Mouse (Mus musculus): ENCODE data around the gene Nos3. TPM values are rescaled to one million over a fixed set of nuclear protein-coding genes. Genes with fewer than 3 reads are reported as not detected.
A peak's percentile ranks its signal among the peaks of the same experiment; 100 is the strongest.

The Nos3 gene
- polyA plus RNA-seq, 1 experiment from 2014 or later, result 6.6 TPM

- Histone ChIP-seq H3K36me3 (ENCODE audit: control insufficient read depth, insufficient read depth, low read length) (peaks cover 29% of the 10 kb centered on the region), H3K27ac (ENCODE audit: low read depth) (no peak overlapping the region), H3K9ac (ENCODE audit: low read length) (0 out of 2 replicates have a peak overlapping the region, but pooled peaks have one; percentile 58), H3K9me3 (ENCODE audit: control insufficient read depth, low read length) (no peaks in the 10 kb centered on the region), H3K27me3 (replicated peaks; ENCODE audit: control insufficient read depth, insufficient read depth, low read length) (no peaks in the 10 kb centered on the region), H3K4me2 (ENCODE audit: low read length) (peak overlapping the region; percentile 88), H3K4me1 (replicated peaks; ENCODE audit: control insufficient read depth, insufficient read depth, low read length) (peaks cover 38% of the 10 kb centered on the region), H3K4me3 (ENCODE audit: low read depth, low read length) (peak overlapping the region; percentile 70)
- 13% methylated on average over 9 of the region's 9 CpGs for WGBS
- ATAC-seq (replicated peaks; ENCODE audit: low FRiP score, low TSS enrichment, low read depth), result no peak
- DNase-seq (ENCODE audit: low spot score), result no peak
These were observed 62.1 kb downstream of the Nos3 start for GRCm38 (mm10) chr5:24426556-24427284.

- H3K27me3 ChIP-seq (replicated peaks; ENCODE audit: control insufficient read depth, insufficient read depth, low read length), result no peaks in the 10 kb centered on the region
- 29% methylated on average over 12 of the region's 12 CpGs for WGBS
- DNase-seq (ENCODE audit: low spot score) (no peak), ATAC-seq (replicated peaks; ENCODE audit: low FRiP score, low TSS enrichment, low read depth) (no peak)
- H3K9me3 ChIP-seq (ENCODE audit: control insufficient read depth, low read length), result no peaks in the 10 kb centered on the region
- H3K4me3 ChIP-seq (ENCODE audit: low read depth, low read length), result peak overlapping the region; percentile 18
- peaks cover 32% of the 10 kb centered on the region for H3K36me3 ChIP-seq (ENCODE audit: control insufficient read depth, insufficient read depth, low read length)
- no peak overlapping the region for H3K9ac ChIP-seq (ENCODE audit: low read length)
- H3K4me1 ChIP-seq (replicated peaks; ENCODE audit: control insufficient read depth, insufficient read depth, low read length), result peaks cover 37% of the 10 kb centered on the region
- peak overlapping the region; percentile 88 for H3K4me2 ChIP-seq (ENCODE audit: low read length)
- no peak overlapping the region for H3K27ac ChIP-seq (ENCODE audit: low read depth)
These were observed 62.6 kb downstream of the Nos3 start for GRCm38 (mm10) chr5:24427285-24427633.

DNA sequence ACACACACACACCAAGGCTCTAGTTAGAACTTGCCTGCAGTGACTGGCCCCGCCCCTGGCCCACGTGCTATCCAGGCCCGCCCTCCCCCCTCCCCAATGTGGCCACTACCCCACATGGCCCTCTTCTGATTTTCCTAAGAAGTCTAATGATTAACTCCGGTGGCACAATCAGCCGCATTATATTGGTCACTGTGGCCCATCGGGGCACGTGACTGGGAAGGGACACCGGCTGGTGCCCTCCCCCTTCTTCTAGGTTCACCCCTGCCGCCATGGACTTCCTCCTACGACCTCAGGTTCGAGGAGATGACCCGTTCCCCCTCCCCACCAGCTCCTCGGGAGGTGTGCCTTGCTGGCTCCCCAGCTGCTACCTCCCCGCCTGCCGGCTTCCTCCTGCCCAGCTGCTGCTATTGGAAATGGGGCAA is 63.4 kb downstream of the Nos3 start:
- Histone ChIP-seq H3K27me3 (replicated peaks; ENCODE audit: control insufficient read depth, insufficient read depth, low read length) (no peaks in the 10 kb centered on the region), H3K4me1 (replicated peaks; ENCODE audit: control insufficient read depth, insufficient read depth, low read length) (peaks cover 29% of the 10 kb centered on the region), H3K9ac (ENCODE audit: low read length) (no peak overlapping the region), H3K36me3 (ENCODE audit: control insufficient read depth, insufficient read depth, low read length) (peaks cover 39% of the 10 kb centered on the region), H3K4me2 (ENCODE audit: low read length) (peak overlapping the region; percentile 88), H3K27ac (ENCODE audit: low read depth) (peak overlapping the region; percentile 44; the same call in 1 of the 2 replicates), H3K4me3 (ENCODE audit: low read depth, low read length) (peak overlapping the region; percentile 22), H3K9me3 (ENCODE audit: control insufficient read depth, low read length) (no peaks in the 10 kb centered on the region)
- DNase-seq (ENCODE audit: low spot score) (peak; percentile 72), ATAC-seq (replicated peaks; ENCODE audit: low FRiP score, low TSS enrichment, low read depth) (peak; percentile 45)
- WGBS, result 10% methylated on average over 15 of the region's 15 CpGs

GRCm38 (mm10) chr5:24428596-24428995 is 64.0 kb downstream of the Nos3 start:
- H3K4me1 ChIP-seq (replicated peaks; ENCODE audit: control insufficient read depth, insufficient read depth, low read length), result peaks cover 29% of the 10 kb centered on the region
- H3K4me3 ChIP-seq (ENCODE audit: low read depth, low read length), result peak overlapping the region; percentile 22
- H3K9me3 ChIP-seq (ENCODE audit: control insufficient read depth, low read length), result no peaks in the 10 kb centered on the region
- H3K9ac ChIP-seq (ENCODE audit: low read length), result no peak overlapping the region
- 15% methylated on average over 9 of the region's 9 CpGs for WGBS
- peak overlapping the region; percentile 44 for H3K27ac ChIP-seq (ENCODE audit: low read depth)
- no peaks in the 10 kb centered on the region for H3K27me3 ChIP-seq (replicated peaks; ENCODE audit: control insufficient read depth, insufficient read depth, low read length)
- DNase-seq (ENCODE audit: low spot score), result peak; percentile 64
- peaks cover 45% of the 10 kb centered on the region for H3K36me3 ChIP-seq (ENCODE audit: control insufficient read depth, insufficient read depth, low read length)
- ATAC-seq (replicated peaks; ENCODE audit: low FRiP score, low TSS enrichment, low read depth), result no peak
- H3K4me2 ChIP-seq (ENCODE audit: low read length), result peak overlapping the region; percentile 29

- Histone ChIP-seq H3K27me3 (replicated peaks; ENCODE audit: control insufficient read depth, insufficient read depth, low read length) (no peaks in the 10 kb centered on the region), H3K9ac (ENCODE audit: low read length) (no peak overlapping the region), H3K4me2 (ENCODE audit: low read length) (no peak overlapping the region), H3K4me3 (ENCODE audit: low read depth, low read length) (no peak overlapping the region), H3K27ac (ENCODE audit: low read depth) (no peak overlapping the region), H3K4me1 (replicated peaks; ENCODE audit: control insufficient read depth, insufficient read depth, low read length) (no peaks in the 10 kb centered on the region), H3K9me3 (ENCODE audit: control insufficient read depth, low read length) (no peaks in the 10 kb centered on the region), H3K36me3 (ENCODE audit: control insufficient read depth, insufficient read depth, low read length) (peaks cover 97% of the 10 kb centered on the region)
- 90% methylated on average over 8 of the region's 8 CpGs for WGBS
- ATAC-seq (replicated peaks; ENCODE audit: low FRiP score, low TSS enrichment, low read depth) (no peak), DNase-seq (ENCODE audit: low spot score) (no peak)
These were observed 69.4 kb downstream of the Nos3 start for GRCm38 (mm10) chr5:24433993-24434392.

Other genes with a start within 250 kb of the Nos3 start
- 16.3 and 17.5 TPM in 2 replicates for gene Nupl2, start 199.8 kb upstream of the Nos3 start, polyA plus RNA-seq (2014; fragmentation: Nextera tagmentation; extraction: Ambion mirVana)
- 9.0 and 11.2 TPM in 2 replicates for gene Kcnh2, start 13.2 kb upstream of the Nos3 start, polyA plus RNA-seq (2014; fragmentation: Nextera tagmentation; extraction: Ambion mirVana)
- gene Atg9b, start 27.3 kb downstream of the Nos3 start, polyA plus RNA-seq (2014; fragmentation: Nextera tagmentation; extraction: Ambion mirVana), result 0.66 and 1.0 TPM in 2 replicates
- gene Abcb8, start 28.9 kb downstream of the Nos3 start, polyA plus RNA-seq (2014; fragmentation: Nextera tagmentation; extraction: Ambion mirVana), result 56.4 and 64.0 TPM in 2 replicates
- not detected in 2 replicates for gene Asic3, start 48.6 kb downstream of the Nos3 start, polyA plus RNA-seq (2014; fragmentation: Nextera tagmentation; extraction: Ambion mirVana)
- 41.2 and 47.4 TPM in 2 replicates for gene Cdk5, start 58.7 kb downstream of the Nos3 start, polyA plus RNA-seq (2014; fragmentation: Nextera tagmentation; extraction: Ambion mirVana)
- gene Slc4a2, start 59.0 kb downstream of the Nos3 start, polyA plus RNA-seq (2014; fragmentation: Nextera tagmentation; extraction: Ambion mirVana), result 32.7 and 35.7 TPM in 2 replicates
- gene Fastk, start 80.5 kb downstream of the Nos3 start, polyA plus RNA-seq (2014; fragmentation: Nextera tagmentation; extraction: Ambion mirVana), result 105 and 107 TPM in 2 replicates
- 22.7 and 22.9 TPM in 2 replicates for gene Tmub1, start 83.0 kb downstream of the Nos3 start, polyA plus RNA-seq (2014; fragmentation: Nextera tagmentation; extraction: Ambion mirVana)
- 22.0 and 22.9 TPM in 2 replicates for gene Agap3, start 87.4 kb downstream of the Nos3 start, polyA plus RNA-seq (2014; fragmentation: Nextera tagmentation; extraction: Ambion mirVana)
- 0.07 TPM in 1 of 2 replicates, not detected in the other for gene Gbx1, start 162.4 kb downstream of the Nos3 start, polyA plus RNA-seq (2014; fragmentation: Nextera tagmentation; extraction: Ambion mirVana)
- 0.28 and 0.32 TPM in 2 replicates for gene Asb10, start 176.2 kb downstream of the Nos3 start, polyA plus RNA-seq (2014; fragmentation: Nextera tagmentation; extraction: Ambion mirVana)
- 0.15 TPM in 1 of 2 replicates, not detected in the other for gene 4931409K22Rik, start 192.0 kb downstream of the Nos3 start, polyA plus RNA-seq (2014; fragmentation: Nextera tagmentation; extraction: Ambion mirVana)
- 97.6 and 98.4 TPM in 2 replicates for gene Abcf2, start 212.7 kb downstream of the Nos3 start, polyA plus RNA-seq (2014; fragmentation: Nextera tagmentation; extraction: Ambion mirVana)
- 8.6 and 10.6 TPM in 2 replicates for gene Chpf2, start 221.9 kb downstream of the Nos3 start, polyA plus RNA-seq (2014; fragmentation: Nextera tagmentation; extraction: Ambion mirVana)